Mouse (Mus musculus) bone marrow, adult 2 months (tissue): Measurements from ENCODE around the gene Dpp7. TPM values are rescaled to one million over a fixed set of nuclear protein-coding genes. Genes with fewer than 3 reads are reported as not detected.

ENCODE experiments used
- H3K27ac ChIP-seq: fragments of 200-500 bp; 2 replicates; pipeline ENCODE4 v1.5.1; 2012; ENCODE audit warnings: low read depth, mild to moderate bottlenecking, control low read depth, inconsistent platforms, low read length; ENCODE audit not compliant: control insufficient read depth, poor library complexity, insufficient read depth
- H3K4me1 ChIP-seq: fragments of 200-500 bp; 2 replicates; pipeline ENCODE4 v1.6.1; 2011; ENCODE audit warnings: low read length; ENCODE audit not compliant: control insufficient read depth, insufficient read depth
- H3K4me3 ChIP-seq: fragments of 200-500 bp; replicated peaks from 2 replicates; pipeline ENCODE3; 2011; ENCODE audit warnings: mild to moderate bottlenecking, low read depth, low read length, control low read depth; ENCODE audit not compliant: control insufficient read depth
- CTCF ChIP-seq: fragments of 200-500 bp; IDR thresholded peaks from 2 replicates; pipeline ENCODE4 v1.5.1; 2011; ENCODE audit warnings: low read length, control low read depth; ENCODE audit not compliant: control insufficient read depth, insufficient read depth
- POLR2A ChIP-seq: fragments of 200-500 bp; IDR thresholded peaks from 2 replicates; pipeline ENCODE4 v1.6.1; 2011; ENCODE audit warnings: low read depth, mild to moderate bottlenecking, control low read depth, low read length, borderline replicate concordance; ENCODE audit not compliant: control insufficient read depth
- WGBS: fragments of 180-500 bp; shearing (Covaris S2); methylation state at CpG from one replicate; pipeline ENCODE4 v1.1.7; 2018; 5-methylcytosine and 5-hydroxymethylcytosine counted together
- polyA plus RNA-seq: library from polyadenylated mRNA; stranded (reverse); fragments of >200 nt; gene quantifications from 2 replicates; pipeline ENCODE4 v1.2.4, GENCODE M21; 2011; ENCODE audit warnings: low replicate concordance; ENCODE audit not compliant: missing spikeins, insufficient read depth, insufficient read length

Gene Dpp7
- 22.8 and 29.5 TPM in 2 replicates for polyA plus RNA-seq

DNA sequence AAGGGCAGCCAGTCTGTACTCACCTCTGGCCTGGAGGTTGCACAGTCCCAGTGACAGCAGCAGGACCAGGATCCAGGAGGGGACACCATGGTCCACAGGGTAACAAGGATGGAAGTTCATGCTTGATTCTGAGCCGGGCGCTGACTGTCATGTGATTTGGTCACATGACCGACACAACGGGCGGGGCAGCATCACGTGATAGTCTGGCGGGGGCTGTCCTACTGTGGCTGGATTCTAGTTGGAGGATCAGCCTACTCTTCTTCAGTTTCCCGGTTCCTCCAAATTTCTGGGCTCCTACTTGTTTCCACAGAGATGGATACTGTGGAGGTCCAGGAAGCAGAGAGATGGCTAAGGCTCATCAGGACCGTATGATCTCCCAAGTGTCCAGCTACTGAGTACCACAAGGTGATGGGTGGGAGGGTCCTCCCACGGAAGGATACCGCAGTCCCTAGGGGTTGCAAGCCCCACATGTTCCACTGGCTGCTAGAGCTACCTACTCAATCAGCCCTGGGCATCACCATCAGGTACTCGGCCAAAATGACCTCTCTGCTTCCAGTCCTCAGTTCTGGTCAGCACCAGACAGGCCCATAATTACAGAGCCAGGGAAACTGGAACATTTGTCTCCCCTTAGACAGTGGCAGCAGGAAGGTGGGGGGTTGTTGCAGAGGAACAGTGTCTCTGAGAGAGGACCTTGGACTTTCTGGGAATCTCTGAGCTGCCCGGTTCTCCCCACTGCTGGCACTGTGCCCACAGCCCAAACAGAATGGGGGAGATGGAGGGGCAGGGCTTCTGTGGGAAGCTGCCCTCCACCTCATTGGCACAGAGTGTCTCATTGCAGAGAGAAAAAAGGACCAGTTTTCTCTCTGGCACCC lies at the start of gene Dpp7:
Gene Dpp7, minus strand, starts transcription at position 152 of the 872 bp plus-strand sequence.
- 5% methylated on average over 13 of the region's 13 CpGs for WGBS
- H3K4me3 ChIP-seq: peak within 1 kb of the TSS; percentile 87
- TF ChIP-seq CTCF (no peak), POLR2A (peak; percentile 24; the same call in 1 of the 2 replicates)
- H3K4me1 ChIP-seq: peaks cover 1% of the 10 kb centered on the region; the same call in 1 of the 2 replicates
- H3K27ac ChIP-seq: no peak within 1 kb of the TSS

DNA sequence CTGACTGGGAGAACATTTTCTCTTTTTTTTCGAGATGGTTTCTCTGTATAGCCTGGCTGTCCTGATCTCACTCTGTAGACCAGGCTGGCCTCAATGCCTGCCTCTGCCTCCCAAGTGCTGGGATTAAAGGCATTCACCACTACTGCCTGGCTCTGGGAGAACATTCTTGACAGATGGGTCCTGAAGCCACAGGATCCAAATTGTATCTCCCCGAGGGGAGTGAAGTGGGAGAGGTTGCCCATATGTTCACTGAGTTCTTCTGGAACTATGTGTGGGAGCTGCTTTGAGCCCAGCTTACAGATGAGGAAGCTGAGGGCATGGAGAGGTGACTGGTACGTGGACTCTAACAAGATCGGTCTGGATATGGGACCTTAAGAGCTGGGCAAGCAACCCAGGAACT lies 47.8 kb upstream of the Dpp7 start:
- no peaks in the 10 kb centered on the region for H3K4me1 ChIP-seq
- H3K4me3 ChIP-seq: no peak overlapping the region
- H3K27ac ChIP-seq: no peak overlapping the region
- TF ChIP-seq CTCF: no peak
- TF ChIP-seq POLR2A: no peak
- WGBS: 74% methylated on average over 4 of the region's 4 CpGs

DNA sequence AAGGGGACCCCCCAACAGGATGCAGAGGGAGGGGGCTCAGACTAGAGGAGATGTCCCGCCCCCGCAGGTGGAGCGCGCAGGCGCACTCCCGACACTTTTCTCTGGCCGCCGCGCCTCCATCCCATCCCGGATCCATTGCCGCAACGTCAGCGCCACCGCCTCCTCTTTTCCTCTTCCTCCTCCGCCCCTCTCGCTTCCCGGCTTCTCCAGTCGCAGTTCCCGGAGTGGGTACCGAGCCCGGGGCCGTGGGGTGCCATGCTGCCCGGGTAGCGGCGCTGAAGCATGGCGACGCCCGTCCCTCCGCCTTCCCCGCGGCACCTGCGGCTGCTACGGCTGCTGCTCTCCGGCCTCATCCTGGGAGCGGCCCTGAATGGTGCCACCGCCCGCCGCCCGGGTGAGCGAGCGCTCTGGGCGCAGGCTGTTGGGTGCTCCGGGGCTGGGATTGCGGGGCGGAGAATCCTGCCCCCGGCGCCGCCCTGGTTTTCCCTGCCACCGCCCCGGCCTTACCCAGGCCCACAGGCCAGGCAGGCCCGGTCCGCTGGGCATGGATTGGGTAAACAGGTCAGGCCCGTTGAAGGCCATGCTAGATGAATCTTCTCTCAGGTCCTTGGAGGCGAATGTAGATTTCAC lies 46.9 kb upstream of the Dpp7 start:
- 5% methylated on average over 54 of the region's 54 CpGs for WGBS
- TF ChIP-seq CTCF (no peak), POLR2A (no peak)
- Histone ChIP-seq H3K27ac (no peak overlapping the region), H3K4me1 (no peaks in the 10 kb centered on the region), H3K4me3 (no peak overlapping the region)

GRCm38 (mm10) chr2:25402377-25402971 lies 46.3 kb upstream of the Dpp7 start:
- Histone ChIP-seq H3K27ac (no peak overlapping the region), H3K4me1 (no peaks in the 10 kb centered on the region), H3K4me3 (no peak overlapping the region)
- under 1% methylated on average over 13 of the region's 13 CpGs for WGBS
- TF ChIP-seq POLR2A (no peak), CTCF (peak; percentile 80)

DNA sequence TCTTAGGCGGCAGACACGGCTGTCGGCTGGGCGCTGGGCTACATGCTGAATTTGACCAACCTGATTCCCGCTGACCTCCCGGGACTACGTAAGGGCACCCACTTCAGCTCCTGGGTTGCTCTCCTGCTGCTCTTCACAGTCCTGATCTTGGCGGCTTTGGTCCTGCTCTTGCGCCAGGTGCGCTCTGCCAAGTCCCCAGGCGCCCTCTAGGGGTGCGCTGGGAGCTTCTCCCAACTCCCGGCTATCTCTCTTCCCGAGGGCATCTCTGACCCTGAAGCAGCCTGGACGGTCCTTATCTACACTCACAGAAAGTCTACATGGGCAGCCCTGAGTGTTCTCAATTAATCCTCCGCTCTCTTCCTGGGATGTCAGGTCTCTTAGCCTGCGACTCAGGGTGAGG lies 44.6 kb upstream of the Dpp7 start:
- Histone ChIP-seq H3K4me1 (no peaks in the 10 kb centered on the region), H3K27ac (no peak overlapping the region), H3K4me3 (no peak overlapping the region)
- 6% methylated on average over 17 of the region's 17 CpGs for WGBS
- TF ChIP-seq POLR2A (no peak), CTCF (peak; percentile 53; the same call in 1 of the 2 replicates)

GRCm38 (mm10) chr2:25400291-25400690 lies 44.1 kb upstream of the Dpp7 start:
- Histone ChIP-seq H3K4me3 (no peak overlapping the region), H3K27ac (no peak overlapping the region), H3K4me1 (no peaks in the 10 kb centered on the region)
- 27% methylated on average over 16 of the region's 16 CpGs for WGBS
- TF ChIP-seq POLR2A: no peak
- TF ChIP-seq CTCF: no peak

DNA sequence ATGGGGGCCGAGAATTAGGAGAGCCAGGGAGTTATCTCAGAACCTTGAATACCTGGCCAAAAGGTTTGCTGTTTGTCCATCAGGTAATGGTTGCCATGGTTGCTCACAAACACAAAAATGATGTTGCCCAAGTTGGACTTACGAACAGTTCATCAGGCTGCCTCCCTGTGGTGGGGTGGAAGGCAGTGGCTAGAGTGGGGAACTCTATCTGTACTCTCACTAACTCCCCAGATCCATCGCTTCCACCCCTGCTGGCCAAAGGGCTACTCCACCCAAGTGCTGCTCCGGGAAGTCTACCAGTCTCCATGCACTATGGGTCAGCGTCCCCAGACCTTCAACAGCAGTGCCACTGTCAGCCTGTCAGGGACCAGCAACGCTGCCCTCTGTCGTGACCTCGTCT lies 42.9 kb upstream of the Dpp7 start, which contains the start of gene Npdc1:
Gene Npdc1, plus strand, starts transcription at position 301 of the 400 bp plus-strand sequence.
- H3K27ac ChIP-seq: no peak within 1 kb of the TSS
- TF ChIP-seq POLR2A (no peak), CTCF (no peak)
- no peaks in the 10 kb centered on the region for H3K4me1 ChIP-seq
- H3K4me3 ChIP-seq: no peak within 1 kb of the TSS
- WGBS: 61% methylated on average over 8 of the region's 8 CpGs

- Histone ChIP-seq H3K4me3 (no peak overlapping the region), H3K27ac (no peak overlapping the region), H3K4me1 (no peaks in the 10 kb centered on the region)
- 85% methylated on average over 7 of the region's 7 CpGs for WGBS
- TF ChIP-seq CTCF (no peak), POLR2A (no peak)
Measured at GRCm38 (mm10) chr2:25398065-25398464, 41.9 kb upstream of the Dpp7 start.
